Mouse (Mus musculus) adrenal gland, adult (tissue): Measurements from ENCODE around the gene Btn2a2.

Experiments
- DNase-seq, 2 experiments: peaks; one replicate each; pipeline ENCODE4 v3.0.0; 2022 to 2023; ENCODE audit warnings: low spot score in 1 of 2; ENCODE audit not compliant: inconsistent age in 2 of 2

Gene Btn2a2

DNA sequence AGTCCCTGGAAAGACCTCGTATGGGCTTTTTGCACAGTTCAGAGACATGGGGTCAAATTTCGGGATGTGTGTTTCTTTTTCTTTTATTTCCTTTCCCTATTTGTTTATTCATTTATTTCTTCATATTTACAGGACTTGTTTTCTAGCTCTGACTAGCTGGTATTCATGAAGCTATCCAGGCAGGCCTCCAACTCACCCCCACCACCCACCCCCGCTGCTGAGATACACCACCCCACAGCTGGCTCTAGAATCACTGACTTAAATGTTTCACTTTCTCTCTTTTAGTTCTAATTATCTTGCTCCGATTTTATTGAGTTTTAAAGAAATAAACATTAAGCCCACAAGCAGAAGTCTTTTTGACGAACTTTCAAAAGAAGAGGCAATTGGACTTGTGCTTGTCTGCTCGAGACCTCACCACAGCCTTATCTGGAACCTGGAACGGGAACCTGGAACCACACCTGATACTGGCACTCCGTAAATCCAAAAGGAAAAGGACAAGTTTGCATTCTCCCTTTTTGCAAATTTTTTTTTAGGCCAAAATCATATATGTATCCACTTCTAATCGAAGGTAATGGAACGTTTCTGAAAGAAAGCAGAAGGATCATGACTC lies 58.8 kb downstream of the Btn2a2 start:
- peak in 1 of 2 experiments; percentile 51 for DNase-seq

DNA sequence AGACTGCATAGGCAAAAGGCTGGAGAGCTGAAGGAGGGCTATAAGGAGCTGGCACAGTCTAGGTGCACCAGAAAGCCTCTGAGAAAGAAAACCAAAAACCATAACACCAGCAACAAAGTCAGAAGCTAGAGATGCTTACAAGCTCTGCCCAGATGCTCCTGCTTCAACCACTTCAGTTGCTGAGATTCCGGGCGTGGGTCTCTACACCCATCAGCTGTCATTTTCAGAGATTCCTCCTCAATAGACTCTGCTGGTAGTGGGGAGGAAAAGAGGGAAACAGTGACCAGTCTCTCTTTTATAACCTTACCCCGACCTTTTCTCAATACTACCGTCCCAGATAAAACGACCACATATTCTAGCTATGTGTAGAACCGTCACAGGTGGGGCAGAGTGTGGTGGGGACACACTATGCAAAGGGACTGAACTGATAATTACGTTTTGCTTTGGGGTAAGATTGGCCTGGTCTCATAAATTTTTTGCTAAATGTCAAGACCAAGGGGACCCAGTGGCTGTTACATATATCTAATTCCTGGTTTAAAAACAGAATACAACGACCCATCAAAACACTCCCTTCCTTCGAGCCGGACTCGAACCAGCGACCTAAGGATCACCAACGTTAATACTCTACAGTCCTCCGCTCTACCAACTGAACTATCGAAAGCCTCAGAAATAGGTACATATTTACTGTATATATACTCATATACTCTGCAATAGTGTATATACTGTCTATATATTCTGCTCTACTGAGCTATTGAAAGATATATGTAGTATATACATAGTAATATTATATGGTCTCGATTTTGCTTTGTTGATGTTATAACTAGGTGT lies 60.3 kb downstream of the Btn2a2 start:
- no peak for DNase-seq
